Mouse (Mus musculus) fat pad, adult 2 months (tissue): ENCODE measurements at regions not wholly inside any gene's neighbourhood (a gene's known extent, or its start where the extent isn't known, plus 50 kb on each side); places are given as distances from the start of the nearest gene placed in this dataset.

Source experiments
- DNase-seq: peaks from one replicate; pipeline ENCODE4 v3.0.0-alpha.2; 2011; ENCODE audit warnings: low read depth, low spot score; ENCODE audit errors: extremely low read depth

- no peak for DNase-seq
Observed at GRCm38 (mm10) chr8:89766387-89766786, 581.8 kb downstream of the Tox3 start.

GRCm38 (mm10) chr8:89759531-89759930 is 588.6 kb downstream of the Tox3 start:
- DNase-seq: no peak

GRCm38 (mm10) chr8:89758695-89759094 is 589.4 kb downstream of the Tox3 start:
- DNase-seq: no peak

- DNase-seq: no peak
Observed at GRCm38 (mm10) chr8:89755951-89756350, 592.2 kb downstream of the Tox3 start.

GRCm38 (mm10) chr8:89751201-89751600 is 596.9 kb downstream of the Tox3 start:
- no peak for DNase-seq

- no peak for DNase-seq
Observed at GRCm38 (mm10) chr8:89747726-89748125, 600.4 kb downstream of the Tox3 start.

- no peak for DNase-seq
Observed at GRCm38 (mm10) chr8:89744267-89745028, 603.7 kb downstream of the Tox3 start.

GRCm38 (mm10) chr8:89738657-89739056 is 609.5 kb downstream of the Tox3 start:
- DNase-seq: no peak

GRCm38 (mm10) chr8:89737636-89738035 is 610.5 kb downstream of the Tox3 start:
- no peak for DNase-seq

GRCm38 (mm10) chr8:89727252-89727651 is 620.9 kb downstream of the Tox3 start:
- no peak for DNase-seq

- DNase-seq: no peak
Observed at GRCm38 (mm10) chr8:89721684-89722305, 626.3 kb downstream of the Tox3 start.

- DNase-seq: no peak
Observed at GRCm38 (mm10) chr8:89713880-89714279, 634.3 kb downstream of the Tox3 start.

GRCm38 (mm10) chr8:89707341-89707928 is 640.7 kb downstream of the Tox3 start:
- DNase-seq: no peak

GRCm38 (mm10) chr8:89685696-89686095 is 641.7 kb upstream of the Sall1 start:
- no peak for DNase-seq

GRCm38 (mm10) chr8:89680937-89681336 is 637.0 kb upstream of the Sall1 start:
- no peak for DNase-seq

- no peak for DNase-seq
Observed at GRCm38 (mm10) chr8:89680341-89680740, 636.4 kb upstream of the Sall1 start.

GRCm38 (mm10) chr8:89679551-89679950 is 635.6 kb upstream of the Sall1 start:
- no peak for DNase-seq

- no peak for DNase-seq
Observed at GRCm38 (mm10) chr8:89677266-89677665, 633.3 kb upstream of the Sall1 start.

- DNase-seq: no peak
Observed at GRCm38 (mm10) chr8:89673911-89674310, 629.9 kb upstream of the Sall1 start.

GRCm38 (mm10) chr8:89672631-89673030 is 628.7 kb upstream of the Sall1 start:
- DNase-seq: no peak

- DNase-seq: no peak
Observed at GRCm38 (mm10) chr8:89664911-89665689, 621.1 kb upstream of the Sall1 start.
